Mouse (Mus musculus): ENCODE measurements at regions not wholly inside any gene's neighbourhood (a gene's known extent, or its start where the extent isn't known, plus 50 kb on each side); places are given as distances from the start of the nearest gene placed in this dataset.
A peak's percentile ranks its signal among the peaks of the same experiment; 100 is the strongest.

DNA sequence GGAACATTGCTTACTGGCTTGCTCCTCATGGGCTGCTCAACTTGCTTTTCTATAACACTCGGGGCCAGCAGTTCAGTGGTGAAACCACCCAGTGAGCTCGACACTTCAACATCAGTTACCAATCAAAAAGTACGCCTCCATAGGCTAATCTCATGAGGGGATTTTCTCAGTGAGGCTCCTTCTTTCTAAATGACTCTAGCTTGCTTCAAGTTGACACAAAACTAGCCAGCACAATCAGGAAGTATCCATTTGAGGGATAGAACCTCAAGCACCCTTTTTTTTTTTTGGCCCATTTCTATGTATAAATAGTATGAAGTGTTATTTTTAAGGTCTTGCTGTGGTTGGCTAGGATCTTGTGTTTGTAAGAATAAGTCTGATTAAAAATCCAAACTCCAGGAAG lies 321.7 kb upstream of the Ubash3b start:
- Histone ChIP-seq H3K27me3 (ENCODE audit: control insufficient read depth, insufficient read depth, low read length) (no peaks in the 10 kb centered on the region), H3K36me3 (ENCODE audit: control insufficient read depth, insufficient read depth, low read length) (no peaks in the 10 kb centered on the region), H3K4me3 (ENCODE audit: control insufficient read depth, low read depth, low read length) (no peak overlapping the region), H3K27ac (ENCODE audit: control insufficient read depth, insufficient read depth, low read depth, low read length) (no peak overlapping the region), H3K4me1 (ENCODE audit: control insufficient read depth, insufficient read depth, low read length) (no peaks in the 10 kb centered on the region)
- TF ChIP-seq CTCF (IDR thresholded peaks at IDR 0.05; ENCODE audit: control insufficient read depth, insufficient read depth, insufficient replicate concordance, low read depth, low read length) (no peak), POLR2A (IDR thresholded peaks at IDR 0.05; ENCODE audit: control insufficient read depth, low read depth, low read length) (no peak)

DNA sequence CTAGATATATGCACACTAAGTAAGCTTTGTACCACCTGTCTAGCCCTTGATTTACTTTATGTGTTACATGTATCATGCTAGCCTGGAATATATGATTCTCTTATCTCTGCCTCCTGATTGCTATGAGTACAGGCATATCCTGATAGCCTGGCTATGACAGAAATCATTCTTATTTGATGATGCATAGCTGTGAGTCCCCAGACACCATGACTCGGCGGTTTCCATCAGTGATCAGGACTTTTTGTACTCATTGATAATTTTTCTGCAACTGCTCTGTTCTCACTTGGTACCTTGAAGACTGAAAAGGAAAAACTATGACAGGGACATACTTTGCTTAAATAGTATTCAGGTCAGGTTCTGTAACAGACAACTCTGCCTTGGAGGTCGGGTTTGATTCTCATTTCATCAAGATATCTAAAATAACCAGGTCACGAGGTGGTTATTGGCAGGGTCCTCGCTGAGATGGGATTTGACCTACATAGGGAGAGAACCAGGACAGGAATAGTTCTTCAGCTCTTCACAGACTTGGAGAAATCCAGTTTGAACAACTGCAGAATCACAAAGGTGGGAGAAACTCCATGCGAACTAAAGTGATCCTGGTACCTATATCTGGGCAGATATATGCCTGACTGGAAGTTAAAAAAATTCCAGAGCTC lies 320.2 kb upstream of the Ubash3b start:
- Histone ChIP-seq H3K4me1 (ENCODE audit: control insufficient read depth, insufficient read depth, low read length) (no peaks in the 10 kb centered on the region), H3K27ac (ENCODE audit: control insufficient read depth, insufficient read depth, low read depth, low read length) (no peak overlapping the region), H3K27me3 (ENCODE audit: control insufficient read depth, insufficient read depth, low read length) (no peaks in the 10 kb centered on the region), H3K4me3 (ENCODE audit: control insufficient read depth, low read depth, low read length) (no peak overlapping the region), H3K36me3 (ENCODE audit: control insufficient read depth, insufficient read depth, low read length) (no peaks in the 10 kb centered on the region)
- TF ChIP-seq POLR2A (IDR thresholded peaks at IDR 0.05; ENCODE audit: control insufficient read depth, low read depth, low read length), result no peak
- no peak for TF ChIP-seq CTCF (IDR thresholded peaks at IDR 0.05; ENCODE audit: control insufficient read depth, insufficient read depth, insufficient replicate concordance, low read depth, low read length)

DNA sequence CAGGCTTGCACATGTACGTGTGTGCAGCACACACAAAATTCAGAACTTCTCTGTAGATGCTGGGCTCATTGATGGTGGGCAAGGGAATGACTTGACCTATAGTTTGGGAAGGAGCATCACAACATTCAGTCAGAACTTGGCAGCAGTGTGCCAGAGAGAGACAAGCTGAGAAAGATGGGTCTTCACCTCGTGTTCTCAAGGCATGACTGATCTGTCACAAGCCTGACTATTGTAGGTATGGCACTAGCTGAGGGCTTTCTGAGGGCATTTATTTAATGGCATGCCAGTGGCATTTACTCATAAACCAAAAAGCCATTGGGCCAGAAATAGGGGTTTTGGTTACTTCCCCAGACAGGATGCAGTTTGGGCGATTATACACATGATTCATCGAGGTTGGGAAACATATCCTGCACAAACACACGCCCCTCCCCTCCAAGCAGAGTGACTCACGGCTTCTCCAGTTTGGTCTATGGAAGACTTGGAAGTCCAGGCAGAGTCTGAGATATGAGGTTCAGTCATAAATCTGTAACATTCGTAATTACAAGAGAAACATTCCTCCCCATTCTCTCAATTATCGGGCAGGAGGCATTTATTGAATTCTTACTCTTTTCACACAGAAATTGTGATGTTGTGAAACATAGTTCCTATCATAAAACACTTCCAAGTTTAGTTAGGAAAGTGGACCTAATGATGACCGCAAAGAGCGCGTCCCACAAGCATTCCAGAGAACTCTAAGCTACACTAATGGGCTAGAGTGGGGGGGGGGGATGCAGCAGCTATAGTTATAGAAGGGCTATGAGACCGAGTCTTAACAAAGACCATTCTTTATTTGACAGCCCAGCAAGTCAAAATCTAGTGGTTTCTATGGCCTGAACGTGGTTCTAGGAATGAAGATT lies 318.6 kb upstream of the Ubash3b start:
- no peaks in the 10 kb centered on the region for H3K27me3 ChIP-seq (ENCODE audit: control insufficient read depth, insufficient read depth, low read length)
- no peaks in the 10 kb centered on the region for H3K36me3 ChIP-seq (ENCODE audit: control insufficient read depth, insufficient read depth, low read length)
- no peak overlapping the region for H3K4me3 ChIP-seq (ENCODE audit: control insufficient read depth, low read depth, low read length)
- H3K27ac ChIP-seq (ENCODE audit: control insufficient read depth, insufficient read depth, low read depth, low read length), result no peak overlapping the region
- H3K4me1 ChIP-seq (ENCODE audit: control insufficient read depth, insufficient read depth, low read length), result peaks cover under 1% of the 10 kb centered on the region; the same call in 1 of the 2 replicates
- no peak for TF ChIP-seq CTCF (IDR thresholded peaks at IDR 0.05; ENCODE audit: control insufficient read depth, insufficient read depth, insufficient replicate concordance, low read depth, low read length)
- no peak for TF ChIP-seq POLR2A (IDR thresholded peaks at IDR 0.05; ENCODE audit: control insufficient read depth, low read depth, low read length)

DNA sequence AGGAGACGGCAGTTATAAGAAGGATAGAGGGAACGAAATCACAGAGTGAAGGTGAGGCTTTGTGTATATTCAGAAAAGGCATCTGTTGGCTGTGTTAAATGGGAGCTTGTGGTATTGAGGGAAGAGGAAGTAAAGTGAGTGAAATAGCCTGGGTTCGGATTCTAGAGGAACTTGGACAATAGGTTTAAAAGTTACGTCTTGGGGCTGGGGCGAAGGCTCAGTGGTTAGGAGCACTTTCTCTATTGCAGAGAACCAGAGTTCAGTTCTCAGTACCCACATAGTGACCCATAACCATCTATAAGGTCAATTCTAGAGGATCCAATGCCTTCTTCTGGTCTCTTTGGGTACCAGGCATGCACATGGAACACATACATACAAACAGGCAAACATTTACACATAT lies 317.6 kb upstream of the Ubash3b start:
- Histone ChIP-seq H3K4me1 (ENCODE audit: control insufficient read depth, insufficient read depth, low read length) (peaks cover 5% of the 10 kb centered on the region), H3K36me3 (ENCODE audit: control insufficient read depth, insufficient read depth, low read length) (no peaks in the 10 kb centered on the region), H3K4me3 (ENCODE audit: control insufficient read depth, low read depth, low read length) (no peak overlapping the region), H3K27me3 (ENCODE audit: control insufficient read depth, insufficient read depth, low read length) (no peaks in the 10 kb centered on the region), H3K27ac (ENCODE audit: control insufficient read depth, insufficient read depth, low read depth, low read length) (peak overlapping the region; percentile 29; the same call in 1 of the 2 replicates)
- TF ChIP-seq POLR2A (IDR thresholded peaks at IDR 0.05; ENCODE audit: control insufficient read depth, low read depth, low read length), result no peak
- no peak for TF ChIP-seq CTCF (IDR thresholded peaks at IDR 0.05; ENCODE audit: control insufficient read depth, insufficient read depth, insufficient replicate concordance, low read depth, low read length)

DNA sequence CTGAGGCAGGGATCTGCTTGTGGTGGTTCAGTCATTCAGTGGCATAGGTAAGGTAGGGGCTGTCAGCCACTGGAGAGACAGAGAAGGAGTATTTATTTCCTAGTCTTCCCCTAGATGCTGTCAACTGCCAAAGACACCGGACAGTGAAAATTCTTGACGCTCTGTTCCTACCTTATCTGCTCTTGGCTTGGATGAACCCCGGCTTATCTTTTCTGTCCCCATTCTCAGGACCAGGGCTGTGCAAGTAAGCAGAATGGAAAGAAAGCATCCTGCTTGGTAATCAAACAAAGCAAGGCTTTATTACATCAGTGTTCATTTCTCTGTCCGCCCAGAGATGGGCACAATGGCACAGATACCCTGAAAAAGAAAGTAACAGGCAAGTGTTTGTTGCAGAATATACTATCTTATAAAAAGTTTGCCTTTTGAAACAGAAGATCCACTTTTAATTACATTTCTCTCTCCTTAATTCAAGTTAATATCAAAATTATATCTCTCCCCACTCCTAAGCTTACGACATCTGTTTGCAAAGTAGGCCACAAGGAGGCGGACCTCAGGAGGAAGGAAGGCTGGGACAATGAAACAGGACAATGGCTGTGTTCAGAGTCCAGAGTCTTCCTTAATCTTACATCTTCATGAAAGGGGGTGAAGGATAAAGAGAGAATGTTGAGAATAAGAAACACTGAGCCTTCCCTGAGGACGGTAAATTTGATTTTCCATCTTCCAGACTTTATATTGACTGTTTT lies 316.8 kb upstream of the Ubash3b start:
- Histone ChIP-seq H3K27me3 (ENCODE audit: control insufficient read depth, insufficient read depth, low read length) (no peaks in the 10 kb centered on the region), H3K27ac (ENCODE audit: control insufficient read depth, insufficient read depth, low read depth, low read length) (no peak overlapping the region; the same call in 1 of the 2 replicates), H3K4me1 (ENCODE audit: control insufficient read depth, insufficient read depth, low read length) (peaks cover 5% of the 10 kb centered on the region), H3K4me3 (ENCODE audit: control insufficient read depth, low read depth, low read length) (no peak overlapping the region), H3K36me3 (ENCODE audit: control insufficient read depth, insufficient read depth, low read length) (no peaks in the 10 kb centered on the region)
- TF ChIP-seq POLR2A (IDR thresholded peaks at IDR 0.05; ENCODE audit: control insufficient read depth, low read depth, low read length) (no peak), CTCF (IDR thresholded peaks at IDR 0.05; ENCODE audit: control insufficient read depth, insufficient read depth, insufficient replicate concordance, low read depth, low read length) (no peak)

DNA sequence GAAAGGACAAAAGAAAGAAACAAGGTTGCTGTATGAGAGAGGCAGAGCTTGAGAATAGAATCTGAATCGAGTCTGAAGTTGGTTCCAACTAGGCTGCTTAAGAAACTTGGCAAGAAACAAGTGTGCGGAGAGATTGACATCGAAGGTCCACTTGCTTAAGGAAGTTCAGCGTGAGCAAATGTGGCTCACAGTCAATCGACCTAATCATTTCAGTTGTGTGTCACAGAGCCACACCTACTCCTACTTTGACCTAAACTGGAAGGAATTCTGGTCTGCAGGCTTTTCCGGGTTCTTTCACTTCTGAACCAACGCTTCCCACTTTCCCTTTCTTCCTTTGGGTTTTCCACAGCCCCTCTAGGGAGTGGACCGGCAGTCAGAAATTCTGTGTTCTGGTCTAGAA lies 313.8 kb upstream of the Ubash3b start:
- H3K27ac ChIP-seq (ENCODE audit: control insufficient read depth, insufficient read depth, low read depth, low read length), result peak overlapping the region; percentile 93
- H3K27me3 ChIP-seq (ENCODE audit: control insufficient read depth, insufficient read depth, low read length), result no peaks in the 10 kb centered on the region
- H3K4me1 ChIP-seq (ENCODE audit: control insufficient read depth, insufficient read depth, low read length), result peaks cover 5% of the 10 kb centered on the region
- H3K4me3 ChIP-seq (ENCODE audit: control insufficient read depth, low read depth, low read length), result peak overlapping the region; percentile 75
- no peak for TF ChIP-seq CTCF (IDR thresholded peaks at IDR 0.05; ENCODE audit: control insufficient read depth, insufficient read depth, insufficient replicate concordance, low read depth, low read length)
- no peak for TF ChIP-seq POLR2A (IDR thresholded peaks at IDR 0.05; ENCODE audit: control insufficient read depth, low read depth, low read length)
- no peaks in the 10 kb centered on the region for H3K36me3 ChIP-seq (ENCODE audit: control insufficient read depth, insufficient read depth, low read length)

DNA sequence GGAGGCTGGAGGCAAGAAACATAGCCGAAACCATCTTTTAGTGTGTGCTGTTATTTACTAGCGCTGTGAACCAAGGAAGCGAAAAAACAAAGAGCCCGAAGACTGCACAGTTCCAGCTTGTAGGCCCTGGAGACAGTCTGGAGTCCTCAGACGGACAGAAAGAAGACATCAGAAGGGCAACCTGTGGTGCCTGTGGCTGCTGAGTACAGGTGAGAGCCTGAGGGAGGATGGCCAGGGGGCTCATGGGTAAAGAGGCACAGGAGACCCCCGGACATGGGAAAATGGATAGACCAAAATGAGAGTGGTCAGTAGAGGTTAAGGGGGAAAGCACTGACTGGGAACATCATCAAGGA lies 313.4 kb upstream of the Ubash3b start:
- peak overlapping the region; percentile 75 for H3K4me3 ChIP-seq (ENCODE audit: control insufficient read depth, low read depth, low read length)

More for the DNA sequence above, 313.4 kb upstream of the Ubash3b start:
- Histone ChIP-seq H3K4me1 (ENCODE audit: control insufficient read depth, insufficient read depth, low read length) (peaks cover 5% of the 10 kb centered on the region), H3K27ac (ENCODE audit: control insufficient read depth, insufficient read depth, low read depth, low read length) (peak overlapping the region; percentile 93), H3K27me3 (ENCODE audit: control insufficient read depth, insufficient read depth, low read length) (no peaks in the 10 kb centered on the region), H3K36me3 (ENCODE audit: control insufficient read depth, insufficient read depth, low read length) (no peaks in the 10 kb centered on the region)
- TF ChIP-seq POLR2A (IDR thresholded peaks at IDR 0.05; ENCODE audit: control insufficient read depth, low read depth, low read length) (no peak), CTCF (IDR thresholded peaks at IDR 0.05; ENCODE audit: control insufficient read depth, insufficient read depth, insufficient replicate concordance, low read depth, low read length) (no peak)
